Mouse (Mus musculus) urinary bladder, postnatal 14 days (tissue): ENCODE data around the gene Tlr4.
A peak's percentile ranks its signal among the peaks of the same experiment; 100 is the strongest.

Experiments used
- DNase-seq: peaks from one replicate; pipeline ENCODE4 v3.0.0; 2021; ENCODE audit warnings: low spot score

Tlr4 gene

GRCm38 (mm10) chr4:66827463-66828162, at the start of gene Tlr4:
Gene Tlr4, plus strand, starts transcription at chr4:66827584.
- peak; percentile 85 for DNase-seq

GRCm38 (mm10) chr4:66794283-66794682, 33.1 kb upstream of the Tlr4 start:
- no peak for DNase-seq

DNA sequence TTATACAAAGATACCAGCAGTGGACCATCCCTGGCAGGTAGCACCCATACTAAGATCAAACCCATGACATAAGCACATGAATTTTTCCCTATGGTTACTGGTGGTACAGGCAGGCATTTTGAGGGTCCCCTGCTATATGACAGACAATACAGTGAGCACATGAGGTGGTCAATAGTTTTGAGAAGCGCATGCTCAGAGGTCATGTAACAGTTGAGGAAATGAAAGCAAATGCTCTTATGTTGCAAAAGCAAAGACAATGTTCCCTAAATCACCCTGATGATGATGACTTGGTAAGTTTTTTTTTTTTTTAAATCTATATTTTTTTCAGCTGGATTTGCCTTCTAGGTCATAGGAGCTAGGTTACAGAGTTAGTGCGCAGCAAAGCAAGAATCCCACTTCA, 30.7 kb upstream of the Tlr4 start:
- no peak for DNase-seq

GRCm38 (mm10) chr4:66804552-66805301, 22.7 kb upstream of the Tlr4 start:
- DNase-seq, result no peak

DNA sequence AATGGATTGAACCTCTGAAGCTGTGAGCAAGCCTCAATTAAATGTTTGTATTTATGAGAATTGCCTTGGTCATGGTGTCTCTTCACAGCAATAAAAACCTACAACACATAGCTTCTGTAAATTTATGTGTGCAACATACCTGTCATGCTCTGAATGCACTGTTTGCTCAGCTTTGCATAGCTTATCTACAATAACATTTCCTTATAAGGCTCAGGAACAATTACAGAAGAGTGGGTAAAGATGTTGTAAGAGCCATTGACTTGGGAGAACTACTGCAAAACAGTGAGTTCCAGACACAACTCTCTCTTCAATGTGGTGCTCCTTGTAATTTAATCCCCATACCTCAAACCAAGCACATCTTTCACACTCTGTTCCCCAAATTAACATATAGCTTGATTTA, 21.6 kb upstream of the Tlr4 start:
- DNase-seq, result no peak

GRCm38 (mm10) chr4:66816364-66817026, 10.9 kb upstream of the Tlr4 start:
- DNase-seq, result no peak

DNA sequence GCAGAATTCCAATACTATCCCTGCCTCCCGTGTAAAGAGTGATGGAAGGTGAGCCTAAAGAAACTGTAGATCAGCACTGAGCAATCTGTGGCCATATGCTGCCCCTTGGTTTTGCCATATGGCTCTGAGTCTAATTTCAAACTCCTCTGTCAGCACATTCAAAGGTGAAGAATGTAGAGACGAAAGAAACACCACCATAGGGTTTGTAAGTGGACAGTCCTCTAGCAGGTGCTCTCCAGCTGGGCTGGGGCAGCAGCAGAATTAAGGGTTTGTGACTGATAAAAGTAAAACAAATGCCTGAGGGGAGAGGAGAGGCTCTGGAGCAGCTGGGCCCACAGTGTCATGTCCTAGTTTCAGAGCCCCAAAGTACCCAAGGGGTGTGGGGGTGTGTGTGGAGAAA, 6.2 kb upstream of the Tlr4 start:
- DNase-seq, result no peak

- no peak for DNase-seq
Measured at GRCm38 (mm10) chr4:66821764-66822163, 5.6 kb upstream of the Tlr4 start.

- no peak for DNase-seq
Measured at GRCm38 (mm10) chr4:66828163-66828668, 832 bp downstream of the Tlr4 start.

DNA sequence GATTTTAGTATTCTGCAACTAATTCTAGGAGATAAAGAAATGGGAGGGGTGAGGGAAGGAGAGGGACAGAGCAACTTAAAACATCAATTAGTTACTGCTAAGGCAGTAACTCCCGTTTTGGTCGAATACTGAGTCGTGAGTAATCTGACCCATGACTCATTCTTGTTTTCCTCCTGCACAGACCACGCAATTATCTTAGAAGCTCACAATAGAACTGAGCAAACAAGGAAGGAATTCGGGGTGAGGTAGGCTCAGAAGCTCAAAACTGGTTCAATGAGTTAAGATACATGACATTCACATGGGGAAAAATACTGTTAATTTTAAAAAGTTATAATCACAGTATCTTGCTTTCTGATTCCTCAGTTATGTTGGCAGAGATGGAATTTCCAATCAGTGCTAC, 1.3 kb downstream of the Tlr4 start:
- DNase-seq, result peak; percentile 26

DNA sequence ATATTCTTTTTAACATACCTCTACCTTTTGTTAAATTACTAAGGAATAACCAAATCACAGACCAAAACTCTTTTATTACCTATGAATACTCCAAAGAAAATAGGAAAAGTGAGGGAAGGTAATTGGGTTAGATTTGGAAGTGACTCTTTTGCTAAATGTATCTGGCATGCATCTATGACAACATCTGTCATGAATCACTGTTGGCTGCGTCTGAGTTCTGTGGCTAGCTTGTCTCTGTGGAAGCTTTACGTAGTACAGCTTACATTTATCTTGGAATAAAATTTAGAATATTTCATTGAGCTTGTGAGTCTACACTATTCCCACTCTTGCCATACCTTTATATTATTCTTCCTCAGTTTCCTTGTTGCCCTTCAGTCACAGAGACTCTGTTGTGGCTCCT, 10.7 kb downstream of the Tlr4 start:
- no peak for DNase-seq

- DNase-seq, result no peak
Measured at GRCm38 (mm10) chr4:66843255-66843654, 15.9 kb downstream of the Tlr4 start.

- no peak for DNase-seq
Measured at GRCm38 (mm10) chr4:66852011-66852410, 24.6 kb downstream of the Tlr4 start.

DNA sequence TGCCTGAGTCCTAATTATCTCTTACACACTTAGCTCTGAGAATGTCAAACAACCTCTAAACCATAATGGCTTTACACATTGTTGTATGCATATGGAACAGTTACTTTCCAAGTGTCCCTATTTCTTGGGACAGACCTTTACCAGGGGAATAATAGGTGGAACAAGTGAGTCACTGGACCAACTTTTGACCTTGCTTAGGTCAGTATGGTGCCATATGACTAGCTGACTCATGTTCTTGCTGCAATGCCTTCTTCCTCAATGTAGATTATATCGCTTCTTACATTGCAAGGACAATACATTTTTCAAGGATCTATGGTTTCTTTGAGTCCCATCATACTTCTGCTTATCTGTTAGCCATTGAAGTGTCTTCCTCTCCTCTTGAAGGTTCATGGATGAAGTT, 29.6 kb downstream of the Tlr4 start:
- no peak for DNase-seq

GRCm38 (mm10) chr4:66869919-66870318, 42.5 kb downstream of the Tlr4 start:
- no peak for DNase-seq

- DNase-seq, result no peak
Measured at GRCm38 (mm10) chr4:66872026-66872425, 44.6 kb downstream of the Tlr4 start.

DNA sequence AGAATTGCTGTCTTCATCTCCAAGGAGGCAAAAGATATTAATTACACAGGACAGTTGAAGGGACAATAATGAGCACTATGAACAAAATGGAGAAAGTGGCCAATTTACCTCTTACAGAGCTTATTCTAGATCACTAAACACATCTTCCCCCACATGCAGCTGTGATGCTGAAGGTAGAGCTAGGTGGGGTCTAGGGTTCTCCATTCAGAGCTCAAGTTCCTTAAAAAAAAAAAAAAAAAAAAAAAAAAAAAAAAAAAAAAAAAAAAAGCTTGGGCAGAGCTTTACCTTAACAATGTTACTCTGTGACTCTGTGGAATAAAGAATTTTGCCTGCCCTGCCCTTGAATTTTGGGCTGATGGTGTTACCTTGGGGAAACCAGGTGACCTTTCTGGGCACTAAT, 46.0 kb downstream of the Tlr4 start:
- no peak for DNase-seq

GRCm38 (mm10) chr4:66875751-66876150, 48.4 kb downstream of the Tlr4 start:
- DNase-seq, result no peak

GRCm38 (mm10) chr4:66877609-66878008, 50.2 kb downstream of the Tlr4 start:
- no peak for DNase-seq

- DNase-seq, result no peak
Measured at GRCm38 (mm10) chr4:66881496-66881895, 54.1 kb downstream of the Tlr4 start.

- no peak for DNase-seq
Measured at GRCm38 (mm10) chr4:66883264-66883663, 55.9 kb downstream of the Tlr4 start.

- no peak for DNase-seq
Measured at GRCm38 (mm10) chr4:66894547-66894946, 67.2 kb downstream of the Tlr4 start.

GRCm38 (mm10) chr4:66894981-66895380, 67.6 kb downstream of the Tlr4 start:
- DNase-seq, result no peak
